Mouse (Mus musculus) neural tube, embryonic 10.5 days (tissue): ENCODE measurements around the gene Mtss1l.
A peak's percentile ranks its signal among the peaks of the same experiment; 100 is the strongest.

Source experiments
- DNase-seq: peaks from one replicate; pipeline ENCODE4 v3.0.0-alpha.2; 2017; ENCODE audit warnings: low spot score; ENCODE audit errors: extremely low spot score

Mtss1l gene

GRCm38 (mm10) chr8:110720685-110721598 lies at the start of gene Mtss1l:
Gene Mtss1l, plus strand, starts transcription at chr8:110721476.
- DNase-seq: peak; percentile 91

- no peak for DNase-seq
Observed at GRCm38 (mm10) chr8:110672133-110672532, 49.1 kb upstream of the Mtss1l start.

GRCm38 (mm10) chr8:110673168-110673567 lies 48.1 kb upstream of the Mtss1l start:
- DNase-seq: no peak

GRCm38 (mm10) chr8:110674589-110674988 lies 46.7 kb upstream of the Mtss1l start:
- DNase-seq: no peak

- no peak for DNase-seq
Observed at GRCm38 (mm10) chr8:110676702-110677101, 44.6 kb upstream of the Mtss1l start.

GRCm38 (mm10) chr8:110677174-110677660 lies 44.1 kb upstream of the Mtss1l start:
- no peak for DNase-seq

- DNase-seq: no peak
Observed at GRCm38 (mm10) chr8:110678989-110679388, 42.3 kb upstream of the Mtss1l start.

GRCm38 (mm10) chr8:110687726-110688125 lies 33.5 kb upstream of the Mtss1l start:
- DNase-seq: no peak

GRCm38 (mm10) chr8:110689961-110690360 lies 31.3 kb upstream of the Mtss1l start:
- DNase-seq: no peak

- no peak for DNase-seq
Observed at GRCm38 (mm10) chr8:110694226-110694625, 27.1 kb upstream of the Mtss1l start.

GRCm38 (mm10) chr8:110694826-110695225 lies 26.4 kb upstream of the Mtss1l start:
- no peak for DNase-seq

GRCm38 (mm10) chr8:110695431-110695830 lies 25.8 kb upstream of the Mtss1l start:
- no peak for DNase-seq

- DNase-seq: no peak
Observed at GRCm38 (mm10) chr8:110696051-110696450, 25.2 kb upstream of the Mtss1l start.

- DNase-seq: no peak
Observed at GRCm38 (mm10) chr8:110697571-110697970, 23.7 kb upstream of the Mtss1l start.

GRCm38 (mm10) chr8:110698098-110698497 lies 23.2 kb upstream of the Mtss1l start:
- no peak for DNase-seq

- no peak for DNase-seq
Observed at GRCm38 (mm10) chr8:110699501-110699900, 21.8 kb upstream of the Mtss1l start.

GRCm38 (mm10) chr8:110700561-110700960 lies 20.7 kb upstream of the Mtss1l start:
- no peak for DNase-seq

- DNase-seq: no peak
Observed at GRCm38 (mm10) chr8:110702636-110703459, 18.4 kb upstream of the Mtss1l start.

- DNase-seq: no peak
Observed at GRCm38 (mm10) chr8:110703460-110704061, 17.7 kb upstream of the Mtss1l start.

- no peak for DNase-seq
Observed at GRCm38 (mm10) chr8:110704103-110704502, 17.2 kb upstream of the Mtss1l start.
